In genomic region chr4:129741974-129742231, GRCm38 (mm10) we compare ENCODE assay signal across 8 mouse cellular contexts. TPM values are rescaled to one million over a fixed set of nuclear protein-coding genes. Genes with fewer than 3 reads are reported as not detected.
A peak's percentile ranks its signal among the peaks of the same experiment; 100 is the strongest.
DNase-seq lines count a peak whose midpoint lies in the region; ATAC-seq and TF ChIP-seq lines count a peak whose summit lies in the region.

No protein-coding gene starts in this region.

- WGBS in heart, adult 2 months = 0% methylated on average over 33 of the region's 34 CpGs
- WGBS in forebrain, embryonic 16.5 days = under 1% methylated on average over 34 of the region's 34 CpGs
- 0% methylated on average over 33 of the region's 34 CpGs for WGBS in liver, embryonic 16.5 days (ENCODE audit: insufficient replicate concordance)

- peaks cover 10% of the 10 kb centered on the region for H3K36me3 ChIP-seq in heart, adult 2 months (ENCODE audit: control insufficient read depth, insufficient read depth, low read length)
- H3K36me3 ChIP-seq in E14TG2a.4 (ENCODE audit: insufficient read depth, low read length) = peaks cover 24% of the 10 kb centered on the region
- no peaks in the 10 kb centered on the region for H3K36me3 ChIP-seq in forebrain, embryonic 16.5 days (ENCODE audit: control insufficient read depth, insufficient read depth)
- H3K36me3 ChIP-seq in liver, embryonic 16.5 days (ENCODE audit: control insufficient read depth, insufficient read depth) = no peaks in the 10 kb centered on the region

- H3K4me1 ChIP-seq in heart, adult 2 months (ENCODE audit: control insufficient read depth, insufficient read depth, low read length) = peaks cover 3% of the 10 kb centered on the region
- peaks cover 50% of the 10 kb centered on the region for H3K4me1 ChIP-seq in E14TG2a.4 (replicated peaks; ENCODE audit: low read depth, low read length)
- H3K4me1 ChIP-seq in forebrain, embryonic 16.5 days (replicated peaks; ENCODE audit: control insufficient read depth, insufficient read depth, low read length) = peaks cover 33% of the 10 kb centered on the region
- peaks cover 30% of the 10 kb centered on the region for H3K4me1 ChIP-seq in liver, embryonic 16.5 days (ENCODE audit: control insufficient read depth, low read depth, low read length)

- TF ChIP-seq POLR2A in heart, adult 2 months (IDR thresholded peaks at IDR 0.05; ENCODE audit: insufficient read depth, low read depth, low read length) = no peak

- H3K4me2 ChIP-seq in forebrain, embryonic 16.5 days (ENCODE audit: low read length) = no peak overlapping the region
- H3K4me2 ChIP-seq in liver, embryonic 16.5 days (ENCODE audit: low read depth, low read length) = peak overlapping the region; percentile 88

- H3K9me3 ChIP-seq in E14TG2a.4 (ENCODE audit: low read length) = no peaks in the 10 kb centered on the region
- H3K9me3 ChIP-seq in forebrain, embryonic 16.5 days (ENCODE audit: control insufficient read depth, low read length) = no peaks in the 10 kb centered on the region
- no peaks in the 10 kb centered on the region for H3K9me3 ChIP-seq in liver, embryonic 16.5 days (replicated peaks; ENCODE audit: control insufficient read depth, low read length)

- peak; percentile 36; the same call in 1 of the 2 replicates for ATAC-seq in forebrain, embryonic 16.5 days
- ATAC-seq in liver, embryonic 16.5 days (ENCODE audit: low read depth) = peak; percentile 22; the same call in 1 of the 2 replicates

- H3K79me2 ChIP-seq in heart, adult 2 months (replicated peaks; ENCODE audit: control insufficient read depth, insufficient read depth, low read length) = peaks cover 2% of the 10 kb centered on the region; the same call in 1 of the 2 replicates

- H3K9ac ChIP-seq in heart, adult 2 months (ENCODE audit: low read depth, low read length) = peak overlapping the region; percentile 99
- H3K9ac ChIP-seq in forebrain, embryonic 16.5 days (replicated peaks; ENCODE audit: low read depth, low read length) = peak overlapping the region; percentile 88
- peak overlapping the region; percentile 99 for H3K9ac ChIP-seq in liver, embryonic 16.5 days (ENCODE audit: low read depth, low read length)

- DNase-seq in heart, adult 2 months = no peak
- DNase-seq in heart, postnatal 4 days = no peak
- DNase-seq in urinary bladder, adult 18-20 months (ENCODE audit: low spot score in 2 of 2) = no peak
- no peak for DNase-seq in thymus, postnatal 10 days (ENCODE audit: low spot score in 2 of 2)
- DNase-seq in cerebellum, postnatal 4 days (ENCODE audit: low spot score in 2 of 2) = no peak

- H3K27me3 ChIP-seq in heart, adult 2 months (ENCODE audit: control insufficient read depth, insufficient read depth, low read length) = no peaks in the 10 kb centered on the region
- H3K27me3 ChIP-seq in E14TG2a.4 (ENCODE audit: insufficient read depth, low read length) = peaks cover 48% of the 10 kb centered on the region
- no peaks in the 10 kb centered on the region for H3K27me3 ChIP-seq in forebrain, embryonic 16.5 days (replicated peaks; ENCODE audit: control insufficient read depth, insufficient read depth, low read length)
- no peaks in the 10 kb centered on the region for H3K27me3 ChIP-seq in liver, embryonic 16.5 days (ENCODE audit: control insufficient read depth, insufficient read depth, low read depth, low read length)

- TF ChIP-seq EP300 in heart, adult 2 months (IDR thresholded peaks at IDR 0.05; ENCODE audit: insufficient read depth, low read depth, low read length) = no peak

- peak overlapping the region; percentile 96 for H3K27ac ChIP-seq in heart, adult 2 months
- H3K27ac ChIP-seq in forebrain, embryonic 16.5 days (ENCODE audit: low read length) = peak overlapping the region; percentile 94
- H3K27ac ChIP-seq in liver, embryonic 16.5 days (ENCODE audit: low read length) = peak overlapping the region; percentile 94

- TF ChIP-seq CTCF in heart, adult 2 months (IDR thresholded peaks at IDR 0.05) = no peak
- no peak for TF ChIP-seq CTCF in E14TG2a.4 (conservative IDR thresholded peaks at IDR 0.05; ENCODE audit: low read length)

- intact Hi-C loops in heart, adult 2 months (cut with DNase I) = loop anchor here (2.0 kb wide), 3 partner anchors 45 to 79 kb away; partner anchors contain the start of genes Kpna6 and Tmem39b

- H3K4me3 ChIP-seq in heart, adult 2 months = peak overlapping the region; percentile 87
- H3K4me3 ChIP-seq in E14TG2a.4 (replicated peaks; ENCODE audit: low read length) = peak overlapping the region; percentile 96
- peak overlapping the region; percentile 99 for H3K4me3 ChIP-seq in forebrain, embryonic 16.5 days (replicated peaks; ENCODE audit: low read length)
- H3K4me3 ChIP-seq in liver, embryonic 16.5 days (ENCODE audit: low read depth, low read length) = peak overlapping the region; percentile 100

RNA-seq across cellular contexts. Expression of gene Khdrbs1, which starts 0.2 kb away (rescaled TPM):
- total RNA-seq in heart, adult 2 months (2021) = 10 to 100 TPM; 38.1 to 41.7 TPM
- polyA plus RNA-seq in heart, adult 2 months (2012; rRNA removed) = 11.4 and 11.7 TPM in 2 replicates
- total RNA-seq in heart, postnatal 4 days (2021) = 100 to 1,000 TPM; 102 to 110 TPM
- polyA plus RNA-seq in forebrain, embryonic 16.5 days (2015; fragmentation: Nextera tagmentation; extraction: Ambion mirVana) = 160 and 179 TPM in 2 replicates
- polyA plus RNA-seq in liver, embryonic 16.5 days (2015; fragmentation: Nextera tagmentation; extraction: Ambion mirVana) = 19.6 and 20.2 TPM in 2 replicates

RNA-seq across cellular contexts. Expression of gene Tmem39b, which starts 45.3 kb away (rescaled TPM):
- 1 to 10 TPM; 4.8 to 5.0 TPM for total RNA-seq in heart, adult 2 months (2021)
- 13.4 and 14.4 TPM in 2 replicates for polyA plus RNA-seq in heart, adult 2 months (2012; rRNA removed)
- 1 to 10 TPM; 6.6 to 6.7 TPM for total RNA-seq in heart, postnatal 4 days (2021)
- 16.1 and 25.0 TPM in 2 replicates for polyA plus RNA-seq in forebrain, embryonic 16.5 days (2015; fragmentation: Nextera tagmentation; extraction: Ambion mirVana)
- polyA plus RNA-seq in liver, embryonic 16.5 days (2015; fragmentation: Nextera tagmentation; extraction: Ambion mirVana) = 3.3 TPM in 2 replicates
